Mouse (Mus musculus): Measurements from ENCODE around the gene Gm8011. TPM values are rescaled to one million over a fixed set of nuclear protein-coding genes. Genes with fewer than 3 reads are reported as not detected.

The Gm8011 gene
- not detected for total RNA-seq (2023)

DNA sequence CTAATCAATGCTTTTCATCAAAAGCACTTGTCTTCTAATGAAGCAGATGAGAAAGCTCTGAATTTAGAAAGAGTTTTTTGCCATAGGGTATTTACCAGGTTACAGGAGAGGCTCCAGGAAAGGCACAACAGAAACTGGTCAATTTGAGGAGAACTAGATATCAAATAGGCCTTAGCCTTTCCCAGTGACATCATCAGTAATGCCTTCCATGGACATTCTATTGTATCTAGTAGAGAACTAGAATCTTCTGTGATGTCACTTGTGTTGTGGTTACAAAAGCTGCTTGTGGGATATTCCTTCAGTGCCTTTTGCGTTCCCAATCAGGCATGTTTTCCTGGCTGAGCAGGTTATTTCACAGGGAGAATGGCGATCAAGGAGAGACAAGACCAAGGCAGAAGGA, at the start of gene Gm8011:
TSS of gene Gm8011 (plus strand) at position 301 of the 400 bp plus-strand sequence.

DNA sequence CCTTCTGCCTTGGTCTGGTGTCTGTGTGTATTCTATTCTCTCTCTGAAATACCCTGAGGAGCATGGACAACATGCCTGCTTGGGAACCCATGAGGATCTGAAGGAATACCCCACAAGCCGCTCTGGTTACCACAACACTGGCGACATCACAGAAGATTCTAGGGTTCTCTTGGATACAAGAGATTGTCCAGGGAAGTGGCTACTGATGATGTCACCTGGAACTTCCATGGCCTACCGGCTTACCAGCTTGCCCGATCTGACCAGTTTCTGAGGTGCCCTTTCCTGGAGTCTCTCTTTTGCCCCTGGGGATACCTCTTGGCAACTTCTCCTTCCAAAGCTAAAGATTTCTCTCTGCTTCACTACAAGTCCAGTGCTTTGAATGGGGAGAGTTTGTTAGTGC, 24.1 kb upstream of the Gm8011 start, which contains the start of gene Gm8005:
TSS of gene Gm8005 (minus strand) at position 101 of the 400 bp plus-strand sequence.

DNA sequence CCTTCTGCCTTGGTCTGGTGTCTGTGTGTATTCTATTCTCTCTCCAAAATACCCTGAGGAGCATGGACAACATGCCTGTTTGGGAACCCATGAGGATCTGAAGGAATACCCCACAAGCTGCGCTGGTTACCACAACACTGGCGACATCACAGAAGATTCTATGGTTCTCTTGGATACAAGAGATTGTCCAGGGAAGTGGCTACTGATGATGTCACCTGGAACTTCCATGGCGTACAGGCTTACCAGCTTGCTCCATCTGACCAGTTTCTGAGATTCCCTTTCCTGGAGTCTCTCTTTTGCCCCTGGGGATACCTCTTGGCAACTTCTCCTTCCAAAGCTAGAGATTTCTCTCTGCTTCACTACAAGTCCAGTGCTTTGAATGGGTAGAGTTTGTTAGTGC, 38.6 kb downstream of the Gm8011 start, which contains the start of gene Gm8020:
TSS of gene Gm8020 (minus strand) at position 101 of the 400 bp plus-strand sequence.

Other genes starting within 250 kb of the Gm8011 start
- not detected for gene Gm17026, start 203.8 kb upstream of the Gm8011 start, total RNA-seq (2023)
- not detected for gene Gm9611, start 166.5 kb upstream of the Gm8011 start, total RNA-seq (2023)
- gene Gm7995, start 153.7 kb upstream of the Gm8011 start, total RNA-seq (2023) = not detected
- gene Gm8005, start 24.2 kb upstream of the Gm8011 start, total RNA-seq (2023) = not detected
- not detected for gene Gm8020, start 38.5 kb downstream of the Gm8011 start, total RNA-seq (2023)
- gene Gm8024, start 60.4 kb downstream of the Gm8011 start, total RNA-seq (2023) = not detected
- not detected for gene Gm17124, start 136.0 kb downstream of the Gm8011 start, total RNA-seq (2023)
- gene Gm3633, start 178.0 kb downstream of the Gm8011 start, total RNA-seq (2023) = not detected
- not detected for gene Gm10378, start 192.1 kb downstream of the Gm8011 start, total RNA-seq (2023)